In the genomic region with DNA sequence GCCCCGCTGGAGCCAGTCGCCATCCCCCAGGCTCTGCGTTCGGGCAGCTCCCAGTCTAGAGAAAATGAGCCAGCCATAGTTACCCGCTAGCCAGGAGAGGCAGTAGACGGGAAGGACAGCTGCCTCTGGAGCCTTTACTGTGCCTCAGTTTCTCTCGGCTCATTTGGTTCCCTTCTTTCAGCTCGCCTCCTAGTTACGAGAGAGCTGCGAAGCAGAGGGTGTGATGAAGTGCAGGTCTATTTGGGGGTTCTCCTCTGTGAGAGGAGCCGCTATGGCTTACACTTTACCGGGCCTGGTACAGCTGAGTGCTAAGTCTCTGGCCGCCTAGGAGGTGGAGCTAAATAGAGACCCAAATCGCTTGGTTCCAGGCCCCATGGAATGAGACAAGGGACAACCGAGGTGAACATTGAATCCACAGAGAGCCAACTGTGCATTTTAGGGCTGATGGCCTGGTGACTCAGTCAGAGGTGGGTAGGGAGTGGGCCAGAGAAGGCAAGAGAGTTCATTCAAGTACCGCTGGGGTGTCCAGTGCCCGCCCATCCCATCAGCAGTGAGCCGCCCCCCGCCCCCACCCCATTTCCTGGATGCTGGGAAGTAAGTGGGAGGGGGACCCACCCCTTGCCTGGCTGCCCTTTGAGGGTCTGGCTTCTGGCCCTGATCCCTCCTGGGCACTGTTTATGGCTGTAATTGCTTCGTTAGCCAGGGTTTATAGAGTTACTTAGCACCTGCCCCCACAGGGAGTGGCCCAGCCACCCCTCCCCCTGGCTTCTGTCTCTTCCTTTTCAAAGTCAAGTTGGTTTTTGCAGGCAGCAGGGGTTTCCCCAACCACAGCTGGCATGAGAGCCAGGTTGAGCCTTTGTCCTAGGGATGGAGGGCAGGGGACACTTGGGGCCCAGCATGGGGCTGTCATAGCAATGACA, we compare ENCODE assay signal across 7 mouse cellular contexts. TPM values are rescaled to one million over a fixed set of nuclear protein-coding genes. Genes with fewer than 3 reads are reported as not detected.
DNase-seq lines count a peak whose midpoint lies in the region; ATAC-seq and TF ChIP-seq lines count a peak whose summit lies in the region.

No protein-coding gene starts in this region.

- peaks cover 12 to 37% of the 10 kb centered on the region in 2 experiments for H3K4me1 ChIP-seq in CH12.LX (ENCODE audit: control insufficient read depth in 1 of 2, insufficient read depth in 2 of 2)
- peaks cover 20% of the 10 kb centered on the region for H3K4me1 ChIP-seq in limb, embryonic 11.5 days (ENCODE audit: control insufficient read depth, insufficient read depth, low read length)

- in situ Hi-C loops in CH12.LX (cut with MboI; ENCODE audit: low pct_ligation_motif_present, low pct_unique_long_range_greater_than_20kb, low sequenced_read_pairs): no loop called here

- no peak; a peak in 1 of 4 replicates for TF ChIP-seq CTCF in CH12.LX (conservative IDR thresholded peaks at IDR 0.05 in 1 of 2, IDR thresholded peaks at IDR 0.05 in 1 of 2; ENCODE audit: low read depth in 2 of 2, low read length in 2 of 2)

- peak; percentile 92 for DNase-seq in CH12.LX (ENCODE audit: extremely low read depth)
- DNase-seq in heart, postnatal 4 days: peak; percentile 35
- DNase-seq in limb, embryonic 11.5 days (ENCODE audit: low spot score): peak; percentile 70
- DNase-seq in naive thymus-derived CD4-positive, alpha-beta T cell, adult 2 months (ENCODE audit: low read depth): peak; percentile 76
- peak; percentile 57 for DNase-seq in thymus, postnatal 4 days
- DNase-seq in left cerebral cortex, postnatal 14 days (ENCODE audit: low spot score in 2 of 2): no peak

- dilution Hi-C loops in CH12.LX (cut with MboI; ENCODE audit: extremely low pct_ligation_motif_present, extremely low pct_unique_long_range_greater_than_20kb, low sequenced_read_pairs): no loop called here

- H3K4me3 ChIP-seq in CH12.LX (replicated peaks in 1 of 3; ENCODE audit: low read depth in 2 of 3, low read length in 2 of 3, poor library complexity in 1 of 3): peak overlapping the region; percentile 72 to 87 (median 79)
- H3K4me3 ChIP-seq in limb, embryonic 11.5 days (ENCODE audit: low read depth, low read length): peak overlapping the region; percentile 59

- TF ChIP-seq POLR2A in CH12.LX (IDR thresholded peaks at IDR 0.05; ENCODE audit: low read depth, low read length): peak; percentile 88

- TF ChIP-seq RAD21 in CH12.LX (IDR thresholded peaks at IDR 0.05; ENCODE audit: low read depth, low read length): no peak; the same call in 1 of the 2 replicates

- peak overlapping the region; percentile 98 for H3K9ac ChIP-seq in CH12.LX (ENCODE audit: insufficient read depth, low read depth)
- no peak overlapping the region; the same call in 1 of the 2 replicates for H3K9ac ChIP-seq in limb, embryonic 11.5 days (ENCODE audit: low read length)

- TF ChIP-seq EP300 in CH12.LX (IDR thresholded peaks at IDR 0.05; ENCODE audit: low read length): peak; percentile 79

- H3K27ac ChIP-seq in CH12.LX (ENCODE audit: insufficient read depth, low read depth): peak overlapping the region; percentile 99
- H3K27ac ChIP-seq in limb, embryonic 11.5 days (replicated peaks; ENCODE audit: low read depth, low read length): no peak overlapping the region; the same call in 1 of the 2 replicates

- H3K4me2 ChIP-seq in CH12.LX (ENCODE audit: insufficient read depth, low read depth, poor library complexity, severe bottlenecking): peak overlapping the region; percentile 78
- H3K4me2 ChIP-seq in limb, embryonic 11.5 days (ENCODE audit: low read depth, severe bottlenecking): peak overlapping the region; percentile 100

- peaks cover 29% of the 10 kb centered on the region for H3K79me2 ChIP-seq in CH12.LX (replicated peaks; ENCODE audit: control insufficient read depth, extremely low read depth, insufficient read depth, poor library complexity, severe bottlenecking)

- H3K36me3 ChIP-seq in CH12.LX (replicated peaks in 1 of 2; ENCODE audit: control insufficient read depth in 1 of 2, insufficient read depth in 1 of 2, low read length in 1 of 2): peaks cover 1 to 23% of the 10 kb centered on the region in 2 experiments
- no peaks in the 10 kb centered on the region for H3K36me3 ChIP-seq in limb, embryonic 11.5 days (ENCODE audit: control insufficient read depth, insufficient read depth, low read length)

- WGBS in limb, embryonic 11.5 days: under 1% methylated on average over 20 of the region's 20 CpGs

- peaks cover 10% of the 10 kb centered on the region for H3K9me3 ChIP-seq in CH12.LX (replicated peaks; ENCODE audit: low read length)
- H3K9me3 ChIP-seq in limb, embryonic 11.5 days (ENCODE audit: control insufficient read depth, low read length): no peaks in the 10 kb centered on the region

- intact Hi-C loops in left cerebral cortex, postnatal 14 days (cut with DNase I): loop anchor here (5.0 kb wide), 1 partner anchor 42 kb away; no protein-coding TSS in a partner anchor

- H3K27me3 ChIP-seq in CH12.LX (replicated peaks): no peaks in the 10 kb centered on the region
- H3K27me3 ChIP-seq in limb, embryonic 11.5 days (ENCODE audit: control insufficient read depth, insufficient read depth, low read length): peaks cover 5% of the 10 kb centered on the region; the same call in 1 of the 2 replicates

- peak; percentile 50 for ATAC-seq in activated CD4-positive, CD25-positive, alpha-beta regulatory T cell, adult 4 months
- peak; percentile 26; the same call in 1 of the 2 replicates for ATAC-seq in limb, embryonic 11.5 days (ENCODE audit: insufficient number of reproducible peaks, low FRiP score, low TSS enrichment, low read depth)

TF ChIP-seq in CH12.LX, 34 proteins besides CTCF, POLR2A, EP300 and RAD21 (continues in another document):
- TF ChIP-seq MXI1 (IDR thresholded peaks at IDR 0.05; ENCODE audit: low read depth, low read length) (peak; percentile 53), TBP (conservative IDR thresholded peaks at IDR 0.05; ENCODE audit: low read depth, low read length) (peak; percentile 94), KAT2A (IDR thresholded peaks at IDR 0.05; ENCODE audit: insufficient replicate concordance, low read length) (0 out of 2 replicates have a peak, but pooled peaks have one; percentile 41), MAX (IDR thresholded peaks at IDR 0.05; ENCODE audit: low read length) (peak; percentile 51), ZC3H11A (IDR thresholded peaks at IDR 0.05; ENCODE audit: low read depth, low read length) (no peak), CHD1 (IDR thresholded peaks at IDR 0.05; ENCODE audit: low read depth, low read length) (peak; percentile 96), ZKSCAN1 (IDR thresholded peaks at IDR 0.05; ENCODE audit: borderline replicate concordance, low read depth, low read length) (no peak), RCOR1 (conservative IDR thresholded peaks at IDR 0.05; ENCODE audit: low read depth, low read length) (peak; percentile 68; the same call in 1 of the 2 replicates), PAX5 (IDR thresholded peaks at IDR 0.05; ENCODE audit: low read length) (no peak), ETS1 (conservative IDR thresholded peaks at IDR 0.05; ENCODE audit: low read depth, low read length) (peak; percentile 90), HCFC1 (IDR thresholded peaks at IDR 0.05; ENCODE audit: low read depth, low read length) (no peak; the same call in 1 of the 2 replicates), MEF2A (IDR thresholded peaks at IDR 0.05; ENCODE audit: borderline replicate concordance, low read depth, low read length) (peak; percentile 70; the same call in 1 of the 2 replicates)

RNA-seq across cellular contexts. Expression of a gene that starts 2.3 kb away (rescaled TPM):
- total RNA-seq in CH12.LX (2012; rRNA removed) (49.3 and 57.3 TPM in 2 replicates), CH12.LX (2014; rRNA removed) (26.9 and 29.1 TPM in 2 replicates)
- 39.9 and 41.3 TPM in 2 replicates for polyA plus RNA-seq in CH12.LX (2012; ENCODE audit: insufficient read length, low read depth)
- polyA plus RNA-seq in activated CD4-positive, CD25-positive, alpha-beta regulatory T cell, adult 4 months (2017; shearing (Covaris generic)): 10 to 100 TPM in 1 of 2 experiments, 1 to 10 TPM in 1; 8.7 to 14.9 TPM
- 10 to 100 TPM; 50.3 to 53.1 TPM for total RNA-seq in heart, postnatal 4 days (2021)
- polyA plus RNA-seq in limb, embryonic 11.5 days (2014; fragmentation: Nextera tagmentation; extraction: Ambion mirVana): 3.7 and 5.6 TPM in 2 replicates
- 10 to 100 TPM in 1 of 2 experiments, 1 to 10 TPM in 1; 8.0 to 13.3 TPM for total RNA-seq in left cerebral cortex, postnatal 14 days (2021)

RNA-seq across cellular contexts. Expression of a gene that starts 12.5 kb away (rescaled TPM):
- not detected in 2 replicates for total RNA-seq in CH12.LX (2012; rRNA removed)
- total RNA-seq in CH12.LX (2014; rRNA removed): not detected in 2 replicates
- polyA plus RNA-seq in CH12.LX (2012; ENCODE audit: insufficient read length, low read depth): not detected in 2 replicates
- polyA plus RNA-seq in activated CD4-positive, CD25-positive, alpha-beta regulatory T cell, adult 4 months (2017; shearing (Covaris generic)): not detected
- total RNA-seq in heart, postnatal 4 days (2021): not detected
- not detected in 2 replicates for polyA plus RNA-seq in limb, embryonic 11.5 days (2014; fragmentation: Nextera tagmentation; extraction: Ambion mirVana)
- total RNA-seq in left cerebral cortex, postnatal 14 days (2021): not detected

RNA-seq across cellular contexts. Expression of a gene that starts 44.6 kb away (rescaled TPM):
- total RNA-seq in CH12.LX (2012; rRNA removed) (0.21 and 0.30 TPM in 2 replicates), CH12.LX (2014; rRNA removed) (not detected in 2 replicates)
- 0.29 and 0.55 TPM in 2 replicates for polyA plus RNA-seq in CH12.LX (2012; ENCODE audit: insufficient read length, low read depth)
- polyA plus RNA-seq in activated CD4-positive, CD25-positive, alpha-beta regulatory T cell, adult 4 months (2017; shearing (Covaris generic)): not detected
- total RNA-seq in heart, postnatal 4 days (2021): 1 to 10 TPM; 1.8 to 2.1 TPM
- polyA plus RNA-seq in limb, embryonic 11.5 days (2014; fragmentation: Nextera tagmentation; extraction: Ambion mirVana): 1.8 and 2.6 TPM in 2 replicates
- total RNA-seq in left cerebral cortex, postnatal 14 days (2021): 1 to 10 TPM; 5.0 to 5.5 TPM

RNA-seq across cellular contexts. Expression of a gene that starts 44.9 kb away (rescaled TPM):
- total RNA-seq in CH12.LX (2012; rRNA removed) (0.25 and 0.59 TPM in 2 replicates), CH12.LX (2014; rRNA removed) (0.11 and 0.12 TPM in 2 replicates)
- polyA plus RNA-seq in CH12.LX (2012; ENCODE audit: insufficient read length, low read depth): 0.15 TPM in 1 of 2 replicates, not detected in the other
- polyA plus RNA-seq in activated CD4-positive, CD25-positive, alpha-beta regulatory T cell, adult 4 months (2017; shearing (Covaris generic)): not detected
- total RNA-seq in heart, postnatal 4 days (2021): 1 to 10 TPM in 1 of 2 experiments, under 1 TPM in 1; 0.98 to 1.1 TPM
- 0.95 and 1.3 TPM in 2 replicates for polyA plus RNA-seq in limb, embryonic 11.5 days (2014; fragmentation: Nextera tagmentation; extraction: Ambion mirVana)
- total RNA-seq in left cerebral cortex, postnatal 14 days (2021): 1 to 10 TPM; 4.7 to 5.3 TPM

RNA-seq across cellular contexts. Expression of a gene that starts 50.3 kb away (rescaled TPM):
- total RNA-seq in CH12.LX (2012; rRNA removed): 1.6 and 2.9 TPM in 2 replicates
- total RNA-seq in CH12.LX (2014; rRNA removed): 0.19 and 0.54 TPM in 2 replicates
- 0.67 and 0.76 TPM in 2 replicates for polyA plus RNA-seq in CH12.LX (2012; ENCODE audit: insufficient read length, low read depth)
- not detected for polyA plus RNA-seq in activated CD4-positive, CD25-positive, alpha-beta regulatory T cell, adult 4 months (2017; shearing (Covaris generic))
- total RNA-seq in heart, postnatal 4 days (2021): 1 to 10 TPM; 5.2 to 6.0 TPM
- 3.9 and 4.2 TPM in 2 replicates for polyA plus RNA-seq in limb, embryonic 11.5 days (2014; fragmentation: Nextera tagmentation; extraction: Ambion mirVana)
- total RNA-seq in left cerebral cortex, postnatal 14 days (2021): 10 to 100 TPM; 23.4 to 26.1 TPM

Comparison
In these comparisons a context has a peak if more than half of its experiments do, and no peak if none do; other contexts are left out.
1. DNase-seq: peak in CH12.LX (single experiment), heart, postnatal 4 days (single experiment), limb, embryonic 11.5 days (single experiment), naive thymus-derived CD4-positive, alpha-beta T cell, adult 2 months (single experiment) and thymus, postnatal 4 days (single experiment); none in left cerebral cortex, postnatal 14 days (0 of 2).